Mouse (Mus musculus) liver, embryonic 13.5 days (tissue): ENCODE results near the gene Srrm3. TPM values are rescaled to one million over a fixed set of nuclear protein-coding genes. Genes with fewer than 3 reads are reported as not detected.

Experiments
- ATAC-seq: fragments of 200-750 bp; cut with Nextera tagmentation; 2 replicates; pipeline ENCODE4 v1.8.0; 2017; ENCODE audit warnings: low read depth, mild to moderate bottlenecking, moderate number of reproducible peaks, moderate library complexity
- DNase-seq: peaks from one replicate; pipeline ENCODE4 v3.0.0; 2022
- H3K27ac ChIP-seq: fragments of 300-500 bp; sonication (generic); 2 replicates; pipeline ENCODE4 v1.5.1; 2015; ENCODE audit warnings: moderate library complexity, mild to moderate bottlenecking, inconsistent platforms
- H3K27me3 ChIP-seq: fragments of 300-500 bp; sonication (generic); 2 replicates; pipeline ENCODE4 v1.6.1; 2015; ENCODE audit warnings: mild to moderate bottlenecking, inconsistent platforms
- H3K36me3 ChIP-seq: fragments of 300-500 bp; sonication (generic); 2 replicates; pipeline ENCODE4 v1.6.1; 2015; ENCODE audit warnings: mild to moderate bottlenecking, inconsistent platforms
- H3K4me1 ChIP-seq: fragments of 300-500 bp; sonication (generic); replicated peaks from 2 replicates; pipeline ENCODE4 v1.6.1; 2015; ENCODE audit warnings: inconsistent platforms
- H3K4me2 ChIP-seq: fragments of 300-500 bp; sonication (generic); 2 replicates; pipeline ENCODE4 v1.6.1; 2015; ENCODE audit warnings: inconsistent platforms, mild to moderate bottlenecking, moderate library complexity
- H3K4me3 ChIP-seq: fragments of 300-500 bp; sonication (generic); replicated peaks from 2 replicates; pipeline ENCODE4 v1.5.1; 2015; ENCODE audit warnings: mild to moderate bottlenecking, inconsistent platforms
- H3K9ac ChIP-seq: fragments of 300-500 bp; sonication (generic); 2 replicates; pipeline ENCODE4 v1.6.1; 2015; ENCODE audit warnings: mild to moderate bottlenecking, inconsistent platforms
- H3K9me3 ChIP-seq: fragments of 300-500 bp; sonication (generic); replicated peaks from 2 replicates; pipeline ENCODE4 v1.6.1; 2016; ENCODE audit warnings: inconsistent platforms
- WGBS: fragments of 180-500 bp; shearing (Covaris S2); methylation state at CpG from one replicate; pipeline ENCODE4 v1.1.7; 2015; ENCODE audit not compliant: insufficient replicate concordance; 5-methylcytosine and 5-hydroxymethylcytosine counted together
- polyA plus RNA-seq: library from polyadenylated mRNA; unstranded; fragments of >200 nt; fragmentation: Nextera tagmentation; extraction: Ambion mirVana; gene quantifications from 2 replicates; pipeline ENCODE4 v1.2.1, GENCODE M21; 2015

Gene Srrm3
- polyA plus RNA-seq, 1 experiment from 2014 or later: not detected

- Histone ChIP-seq H3K4me1 (no peaks in the 10 kb centered on the region), H3K9me3 (no peaks in the 10 kb centered on the region), H3K36me3 (no peaks in the 10 kb centered on the region), H3K4me3 (no peak overlapping the region), H3K27ac (no peak overlapping the region), H3K9ac (no peak overlapping the region), H3K4me2 (no peak overlapping the region), H3K27me3 (peaks cover 48% of the 10 kb centered on the region)
- 42% methylated on average over 9 of the region's 9 CpGs for WGBS
- no peak for DNase-seq
- no peak for ATAC-seq
These were observed 86.1 kb downstream of the Srrm3 start for GRCm38 (mm10) chr5:135892589-135893351.

DNA sequence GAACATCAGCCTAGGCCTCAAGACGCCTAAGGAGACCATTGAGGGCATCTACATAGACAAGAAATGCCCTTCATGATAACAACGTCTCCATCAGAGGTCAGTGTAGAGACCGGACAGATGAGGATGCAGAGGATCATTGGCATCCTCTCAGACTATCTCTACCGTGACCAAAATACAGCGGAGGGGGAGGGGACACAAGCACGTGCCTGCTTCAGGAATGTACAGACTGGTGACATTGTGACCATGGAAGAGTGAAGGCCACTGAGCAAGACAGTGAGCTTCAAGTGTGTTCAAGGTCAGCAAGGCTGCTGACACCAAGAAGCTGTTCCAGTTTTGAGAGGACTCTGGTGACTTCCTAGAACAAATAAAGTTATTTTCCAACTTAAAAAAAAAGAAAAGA is 88.3 kb downstream of the Srrm3 start:
- no peak for ATAC-seq
- no peak for DNase-seq
- Histone ChIP-seq H3K9me3 (no peaks in the 10 kb centered on the region), H3K4me2 (no peak overlapping the region), H3K4me3 (no peak overlapping the region), H3K27ac (no peak overlapping the region), H3K36me3 (no peaks in the 10 kb centered on the region), H3K9ac (no peak overlapping the region), H3K27me3 (peaks cover 28% of the 10 kb centered on the region), H3K4me1 (peaks cover 3% of the 10 kb centered on the region)
- WGBS: 67% methylated on average over 6 of the region's 6 CpGs

- 16% methylated on average over 3 of the region's 3 CpGs for WGBS
- ATAC-seq: no peak
- Histone ChIP-seq H3K36me3 (no peaks in the 10 kb centered on the region), H3K4me3 (no peak overlapping the region), H3K9ac (no peak overlapping the region), H3K9me3 (no peaks in the 10 kb centered on the region), H3K4me1 (peaks cover 3% of the 10 kb centered on the region), H3K27me3 (peaks cover 2% of the 10 kb centered on the region), H3K27ac (no peak overlapping the region), H3K4me2 (no peak overlapping the region)
- DNase-seq: peak; percentile 24
These were observed 91.3 kb downstream of the Srrm3 start for GRCm38 (mm10) chr5:135898028-135898427.

GRCm38 (mm10) chr5:135898995-135899394 is 92.3 kb downstream of the Srrm3 start:
- ATAC-seq (no peak), DNase-seq (no peak)
- Histone ChIP-seq H3K4me1 (peaks cover 12% of the 10 kb centered on the region), H3K27ac (no peak overlapping the region), H3K36me3 (no peaks in the 10 kb centered on the region), H3K4me3 (no peak overlapping the region), H3K9ac (no peak overlapping the region), H3K4me2 (no peak overlapping the region), H3K27me3 (no peaks in the 10 kb centered on the region), H3K9me3 (no peaks in the 10 kb centered on the region)
- 40% methylated on average over 4 of the region's 4 CpGs for WGBS

DNA sequence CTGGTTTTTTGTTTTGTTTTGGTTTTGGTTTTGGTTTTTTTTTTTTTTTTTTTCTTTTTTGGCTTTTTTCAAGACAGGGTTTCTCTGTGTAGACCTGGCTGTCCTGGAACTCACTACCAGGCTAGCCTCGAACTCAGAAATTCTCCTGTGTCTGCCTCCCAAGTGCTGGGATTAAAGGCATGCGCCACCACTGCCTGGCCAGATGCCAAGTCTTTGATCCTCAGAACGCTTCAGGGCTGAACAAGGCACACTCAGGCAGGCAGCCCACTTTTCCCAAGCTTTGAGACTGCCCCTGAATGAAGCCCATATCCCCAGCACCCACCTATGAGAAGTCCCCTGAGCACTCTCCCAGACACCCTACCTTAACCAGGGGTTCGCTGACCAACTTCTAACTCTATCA is 93.1 kb downstream of the Srrm3 start:
- H3K4me2 ChIP-seq: no peak overlapping the region
- WGBS: 51% methylated on average over 4 of the region's 4 CpGs

GRCm38 (mm10) chr5:135900701-135901100 is 94.0 kb downstream of the Srrm3 start:
- no peak overlapping the region for H3K4me3 ChIP-seq
- ATAC-seq (no peak), DNase-seq (no peak)
- no peak overlapping the region for H3K9ac ChIP-seq
- peaks cover 22% of the 10 kb centered on the region for H3K4me1 ChIP-seq
- H3K4me2 ChIP-seq: no peak overlapping the region
- no peaks in the 10 kb centered on the region for H3K27me3 ChIP-seq
- H3K27ac ChIP-seq: no peak overlapping the region
- H3K36me3 ChIP-seq: 0 out of 2 replicates have a peak, but pooled peaks cover 4% of the 10 kb centered on the region
- H3K9me3 ChIP-seq: no peaks in the 10 kb centered on the region
- 65% methylated on average over 3 of the region's 3 CpGs for WGBS

More for the DNA sequence above, 93.1 kb downstream of the Srrm3 start:
- Histone ChIP-seq H3K27me3 (no peaks in the 10 kb centered on the region), H3K27ac (no peak overlapping the region), H3K4me1 (peaks cover 20% of the 10 kb centered on the region), H3K9me3 (no peaks in the 10 kb centered on the region), H3K36me3 (0 out of 2 replicates have a peak, but pooled peaks cover 4% of the 10 kb centered on the region), H3K4me3 (no peak overlapping the region), H3K9ac (no peak overlapping the region)
- ATAC-seq: no peak
- no peak for DNase-seq

GRCm38 (mm10) chr5:135901354-135902095 is 94.8 kb downstream of the Srrm3 start:
- peaks cover 9% of the 10 kb centered on the region for H3K36me3 ChIP-seq

GRCm38 (mm10) chr5:135903058-135903457 is 96.4 kb downstream of the Srrm3 start:
- peaks cover 24% of the 10 kb centered on the region for H3K36me3 ChIP-seq
- 36% methylated on average over 7 of the region's 7 CpGs for WGBS

More at GRCm38 (mm10) chr5:135901354-135902095, 94.8 kb downstream of the Srrm3 start:
- WGBS: 52% methylated on average over 6 of the region's 6 CpGs
- no peak overlapping the region for H3K9ac ChIP-seq
- no peak overlapping the region for H3K4me3 ChIP-seq
- H3K9me3 ChIP-seq: no peaks in the 10 kb centered on the region
- H3K27ac ChIP-seq: no peak overlapping the region
- no peaks in the 10 kb centered on the region for H3K27me3 ChIP-seq
- peaks cover 30% of the 10 kb centered on the region for H3K4me1 ChIP-seq
- DNase-seq: peak; percentile 29
- no peak for ATAC-seq
- no peak overlapping the region for H3K4me2 ChIP-seq

DNA sequence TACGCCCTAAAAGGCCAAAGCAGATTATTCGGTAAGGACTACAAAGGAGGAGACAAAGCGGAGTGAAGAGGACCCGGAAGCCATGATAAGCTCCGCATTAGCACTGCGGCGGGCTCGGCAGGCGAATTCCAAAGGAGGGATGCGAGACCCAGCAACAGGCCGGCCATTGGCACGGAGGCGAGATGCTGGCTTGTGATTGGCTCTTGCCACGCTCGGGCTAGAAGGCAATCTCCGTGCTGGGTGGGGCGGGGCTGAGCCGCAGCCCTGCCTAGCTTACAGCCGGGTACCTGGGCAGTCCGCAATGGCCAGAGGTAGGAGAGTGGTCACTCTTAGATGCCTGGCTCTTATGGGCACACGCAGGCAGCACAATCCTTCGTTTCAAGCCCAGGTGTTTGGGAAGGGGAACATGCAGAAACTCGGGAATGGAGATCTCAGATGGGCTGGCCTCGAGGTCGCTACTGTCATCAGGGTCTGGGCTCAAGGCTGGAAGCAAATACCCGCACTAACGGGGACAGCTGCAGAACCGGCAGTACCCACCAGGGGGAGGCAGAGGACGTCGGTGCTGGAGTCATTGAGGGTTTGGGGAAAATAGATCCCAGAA is 97.0 kb downstream of the Srrm3 start:
- DNase-seq (peak; percentile 60), ATAC-seq (peak; percentile 79)
- H3K9ac ChIP-seq: peak overlapping the region; percentile 7
- H3K4me2 ChIP-seq: peak overlapping the region; percentile 57
- no peaks in the 10 kb centered on the region for H3K27me3 ChIP-seq
- peak overlapping the region; percentile 31 for H3K4me3 ChIP-seq
- H3K4me1 ChIP-seq: peaks cover 50% of the 10 kb centered on the region
- WGBS: 4% methylated on average over 30 of the region's 30 CpGs
- H3K27ac ChIP-seq: no peak overlapping the region
- no peaks in the 10 kb centered on the region for H3K9me3 ChIP-seq
- H3K36me3 ChIP-seq: peaks cover 30% of the 10 kb centered on the region

More at GRCm38 (mm10) chr5:135903058-135903457, 96.4 kb downstream of the Srrm3 start:
- Histone ChIP-seq H3K9ac (0 out of 2 replicates have a peak overlapping the region, but pooled peaks have one; percentile 7), H3K4me3 (peak overlapping the region; percentile 31), H3K27ac (no peak overlapping the region), H3K27me3 (no peaks in the 10 kb centered on the region), H3K4me1 (peaks cover 45% of the 10 kb centered on the region), H3K9me3 (no peaks in the 10 kb centered on the region), H3K4me2 (peak overlapping the region; percentile 57)
- ATAC-seq (no peak), DNase-seq (no peak)

DNA sequence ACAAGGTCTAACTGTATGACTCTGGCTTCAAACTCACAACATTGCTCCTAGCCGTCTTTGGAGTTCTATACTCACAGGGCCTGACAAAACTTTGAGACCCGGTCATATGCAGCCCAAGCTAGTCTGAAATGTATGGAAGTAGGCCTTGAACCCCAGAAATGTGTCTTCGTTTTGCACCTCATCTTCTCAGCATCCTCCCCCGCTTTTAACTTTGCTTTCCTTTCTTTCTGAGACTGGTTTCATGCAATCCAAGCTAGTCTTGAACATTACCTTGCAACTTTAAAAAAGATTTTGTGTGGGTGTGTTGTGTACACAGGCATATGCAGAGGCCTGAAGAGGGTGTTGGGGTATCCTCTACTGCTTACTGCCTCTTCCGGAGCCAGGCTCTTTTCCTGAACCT is 97.6 kb downstream of the Srrm3 start:
- H3K4me1 ChIP-seq: peaks cover 54% of the 10 kb centered on the region
- no peak overlapping the region for H3K4me2 ChIP-seq
- ATAC-seq: no peak
- H3K27ac ChIP-seq: no peak overlapping the region
- H3K9ac ChIP-seq: no peak overlapping the region
- WGBS: 60% methylated on average over 5 of the region's 5 CpGs
- H3K4me3 ChIP-seq: no peak overlapping the region
- H3K9me3 ChIP-seq: no peaks in the 10 kb centered on the region
- peaks cover 35% of the 10 kb centered on the region for H3K36me3 ChIP-seq
- no peaks in the 10 kb centered on the region for H3K27me3 ChIP-seq
- no peak for DNase-seq
